1 mouse cellular context compared by ENCODE assay signal in genomic region chr15:11040067-11040466, GRCm38 (mm10).
TF ChIP-seq lines count a peak whose summit lies in the region.

No protein-coding gene starts in this region.

TF ChIP-seq in CH12.LX, 34 proteins besides CTCF, POLR2A, EP300 and RAD21:
- TF ChIP-seq USF2 (conservative IDR thresholded peaks at IDR 0.05; ENCODE audit: low read depth, low read length) (0 out of 2 replicates have a peak, but pooled peaks have one; percentile 35), BHLHE40 (IDR thresholded peaks at IDR 0.05; ENCODE audit: low read depth, low read length) (peak; percentile 44; the same call in 1 of the 2 replicates), USF1 (IDR thresholded peaks at IDR 0.05; ENCODE audit: low read depth, low read length) (peak; percentile 41; the same call in 1 of the 2 replicates), ZC3H11A (IDR thresholded peaks at IDR 0.05; ENCODE audit: low read depth, low read length) (no peak)
TF ChIP-seq in CH12.LX: peak in this region for 3.
